Mouse (Mus musculus): Measurements from ENCODE around the gene Btbd8.
A peak's percentile ranks its signal among the peaks of the same experiment; 100 is the strongest.

Gene Btbd8

DNA sequence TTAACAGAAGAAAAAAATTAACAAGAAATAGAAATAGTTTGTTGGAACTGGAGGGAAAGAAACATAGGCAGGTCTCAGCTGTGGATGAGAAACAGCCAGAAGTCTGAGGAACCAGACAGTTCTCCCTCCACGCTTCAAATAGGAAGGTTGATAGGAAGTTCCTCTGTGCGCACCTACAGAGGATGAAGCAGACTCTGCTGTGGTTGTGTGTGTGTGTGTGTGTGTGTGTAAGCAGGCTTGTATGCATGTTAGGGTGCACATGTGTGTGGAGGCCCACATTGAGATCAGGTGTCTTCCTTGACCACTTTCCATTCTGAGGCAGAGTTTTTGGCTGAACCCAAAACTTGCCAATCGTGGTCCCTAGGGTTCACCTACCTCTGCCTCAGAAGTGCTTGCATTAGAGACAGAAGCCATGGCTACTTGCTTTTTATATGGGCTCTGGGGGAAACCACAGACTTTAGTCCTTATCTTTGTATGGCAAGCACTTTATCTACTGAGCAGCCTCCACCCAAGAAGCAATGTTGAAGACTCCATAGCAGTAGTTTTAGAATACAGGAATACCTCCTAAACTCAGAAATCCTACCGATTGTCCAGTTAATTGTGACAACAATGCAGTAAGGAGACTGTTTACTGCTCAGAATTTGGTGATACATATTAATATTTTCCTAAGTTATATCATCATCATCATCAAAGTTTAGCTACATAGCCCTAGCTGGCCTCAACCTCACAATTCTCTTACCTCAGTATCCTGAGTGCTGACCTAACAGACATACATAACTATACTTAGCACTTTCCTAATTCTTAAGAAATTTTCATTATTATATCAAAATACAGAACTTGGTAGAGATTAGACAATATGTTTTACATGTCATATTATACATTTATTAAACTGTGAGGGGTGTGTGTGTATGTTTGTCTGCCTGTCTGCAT, 24.6 kb downstream of the Btbd8 start:
- no peak for DNase-seq

DNA sequence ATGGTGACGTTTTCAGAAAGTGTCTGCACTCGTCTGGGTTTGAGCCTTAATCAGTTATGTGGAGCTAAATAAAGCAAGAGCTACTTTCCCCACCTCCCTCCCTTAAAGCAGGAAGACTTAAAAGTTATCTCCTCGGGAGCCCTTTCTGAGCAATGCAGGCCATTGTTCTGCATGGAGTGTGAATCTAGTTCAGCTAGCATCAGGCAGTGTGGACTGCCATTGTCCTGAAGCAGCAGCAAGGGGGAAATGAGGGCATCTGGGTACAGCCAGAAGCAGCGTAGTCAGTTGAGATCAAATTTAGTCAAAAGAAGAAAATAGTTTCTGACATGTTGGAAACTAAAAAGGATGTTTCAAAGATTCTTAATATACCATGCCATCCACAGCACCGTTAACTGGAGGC, 28.7 kb downstream of the Btbd8 start:
- no peak for DNase-seq

DNA sequence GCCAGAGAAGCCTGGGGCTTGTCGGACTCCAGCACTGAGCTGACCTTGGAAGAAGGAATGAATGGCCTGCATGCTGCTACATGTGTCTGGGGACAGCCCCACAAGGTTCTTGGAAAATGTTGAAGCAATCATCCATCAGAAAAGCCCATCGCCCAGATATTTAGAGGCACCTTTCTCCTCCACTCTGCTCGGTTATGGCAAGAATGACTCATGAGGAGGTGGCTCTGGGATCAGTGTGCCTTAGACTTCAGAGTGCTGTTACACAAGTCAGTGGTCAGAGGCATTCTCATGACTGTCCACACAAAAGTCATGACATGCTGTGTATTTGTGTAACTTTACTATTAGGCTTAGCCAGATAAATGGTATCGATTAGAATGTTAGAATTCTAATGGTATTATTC, 29.3 kb downstream of the Btbd8 start:
- no peak for DNase-seq

DNA sequence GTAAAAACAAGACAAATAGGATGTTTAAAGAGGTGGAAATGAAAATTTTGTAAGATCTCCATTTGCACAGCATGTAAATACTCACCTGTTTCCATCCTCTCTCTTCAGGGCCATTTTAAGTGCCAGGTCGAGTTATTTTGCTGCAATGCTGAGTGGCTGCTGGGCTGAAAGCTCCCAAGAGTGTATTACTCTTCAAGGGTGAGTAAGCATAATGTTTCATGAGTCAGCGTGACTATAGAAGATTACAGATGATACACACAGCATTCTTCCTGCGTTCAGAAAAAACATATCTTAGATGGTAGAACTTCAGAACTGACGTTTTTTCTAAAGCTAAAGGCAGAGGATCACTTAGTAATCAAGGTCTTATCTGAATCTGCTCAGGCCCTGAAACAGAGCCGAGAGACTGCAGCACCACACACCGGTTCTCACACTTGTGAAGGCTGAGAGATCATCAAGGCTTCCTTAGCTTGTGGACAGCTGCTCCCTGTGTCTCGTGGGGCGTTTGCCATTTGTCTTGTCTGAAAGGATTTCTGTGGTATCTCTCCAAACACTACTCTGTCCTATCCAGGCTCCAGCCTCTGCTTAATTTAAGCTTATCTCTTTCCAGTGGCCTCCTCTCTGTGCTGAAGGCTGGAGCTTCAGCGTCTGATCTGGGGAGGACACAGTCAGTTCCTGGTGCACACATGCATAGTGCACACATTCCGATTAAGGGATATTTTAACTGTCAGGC, 33.0 kb downstream of the Btbd8 start:
- DNase-seq: no peak

DNA sequence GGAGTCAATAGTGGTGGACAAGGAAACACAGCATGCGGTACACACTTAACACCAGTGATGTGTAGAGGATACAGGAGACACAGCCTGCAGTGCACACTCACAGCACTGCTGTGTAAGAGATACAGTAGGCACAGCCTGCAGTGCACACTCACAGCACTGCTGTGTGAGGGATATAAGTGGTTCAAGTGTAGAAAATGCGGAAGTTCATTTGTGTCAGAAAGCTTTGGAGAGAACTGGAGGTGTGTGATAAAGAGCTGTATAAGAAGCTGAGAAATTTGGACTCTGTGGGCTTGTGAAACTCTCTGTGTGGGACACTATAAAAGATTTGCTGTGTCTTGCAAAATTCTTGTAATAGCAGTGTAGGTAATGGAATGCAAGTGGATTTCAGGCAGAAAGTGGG, 42.4 kb downstream of the Btbd8 start:
- no peak for DNase-seq

DNA sequence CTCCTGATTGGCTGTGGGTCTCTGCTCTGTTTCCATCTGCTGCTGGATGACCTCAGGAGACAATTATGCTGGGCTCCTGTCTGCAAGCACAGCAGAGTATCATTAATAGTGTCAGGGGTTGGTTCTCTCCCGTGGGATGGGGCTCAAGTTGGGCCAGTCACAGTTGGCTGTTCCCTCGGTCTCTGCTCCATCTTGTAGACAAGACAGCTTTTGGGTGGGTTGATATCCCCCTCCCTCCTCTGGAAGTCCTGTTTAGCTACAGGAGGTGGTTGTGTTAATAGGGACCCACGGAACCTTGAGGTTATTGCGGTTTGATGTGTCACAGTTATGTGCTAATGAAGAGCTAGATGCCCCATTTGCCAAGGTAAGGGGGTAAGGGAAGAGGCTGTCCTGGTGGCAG, 51.2 kb downstream of the Btbd8 start:
- no peak for DNase-seq

DNA sequence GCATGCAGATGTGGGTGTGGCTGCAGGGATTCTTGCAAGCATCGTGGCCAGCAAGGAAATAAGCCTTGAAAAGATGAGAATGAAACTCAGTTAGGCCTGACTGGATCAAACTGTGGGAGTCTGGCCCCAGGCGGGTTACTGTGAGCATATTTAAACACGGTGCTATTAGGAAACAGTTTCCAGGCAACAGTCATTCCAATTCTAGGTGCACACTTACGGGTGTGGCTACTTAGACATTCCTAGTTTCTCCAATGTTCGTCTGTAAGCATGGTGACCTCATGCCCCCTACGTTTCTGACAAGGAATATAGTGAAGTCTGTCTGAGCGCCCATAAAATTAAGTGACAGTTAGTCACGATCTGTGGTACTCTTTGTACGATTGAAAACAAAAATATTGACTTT, 53.2 kb downstream of the Btbd8 start:
- DNase-seq: no peak

DNA sequence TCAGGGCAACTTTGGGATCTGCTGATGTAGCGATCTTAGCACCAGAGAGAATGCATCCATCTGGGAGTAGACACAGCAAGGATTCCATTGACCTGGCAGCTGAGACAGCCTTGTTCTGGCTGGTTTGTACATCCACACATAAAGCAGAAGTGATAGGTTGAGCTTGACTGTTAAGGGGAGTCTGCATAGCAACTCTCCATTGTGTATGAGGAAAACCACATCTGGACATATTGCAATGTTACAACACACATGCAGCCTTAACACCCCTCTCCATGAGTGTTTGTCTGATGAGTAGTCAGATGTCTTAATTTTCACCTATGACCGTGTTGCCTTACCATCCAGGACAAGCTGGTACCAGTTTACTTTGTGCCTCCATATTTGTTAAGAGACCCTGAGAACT, 54.7 kb downstream of the Btbd8 start:
- DNase-seq: no peak

DNA sequence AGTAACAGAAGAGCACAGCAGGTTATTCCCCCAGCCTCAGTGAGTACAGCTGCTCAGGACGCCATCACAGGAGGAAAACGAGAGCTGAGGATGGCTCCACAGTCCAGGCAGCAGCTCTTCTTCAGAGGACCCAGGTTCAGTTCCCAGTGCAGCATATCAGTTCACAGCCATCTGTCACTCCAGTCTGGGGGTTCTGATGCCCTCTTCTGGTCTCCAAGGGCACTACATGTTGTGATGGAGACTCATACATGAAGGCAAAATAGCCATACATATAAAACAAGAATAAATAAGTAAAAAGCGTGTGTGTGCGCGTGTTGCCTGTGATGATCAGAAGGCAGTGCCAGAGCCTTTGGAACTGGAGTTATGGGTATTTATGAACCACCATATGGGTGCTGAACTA, 57.0 kb downstream of the Btbd8 start:
- peak in 1 of 2 experiments; percentile 24 for DNase-seq

DNA sequence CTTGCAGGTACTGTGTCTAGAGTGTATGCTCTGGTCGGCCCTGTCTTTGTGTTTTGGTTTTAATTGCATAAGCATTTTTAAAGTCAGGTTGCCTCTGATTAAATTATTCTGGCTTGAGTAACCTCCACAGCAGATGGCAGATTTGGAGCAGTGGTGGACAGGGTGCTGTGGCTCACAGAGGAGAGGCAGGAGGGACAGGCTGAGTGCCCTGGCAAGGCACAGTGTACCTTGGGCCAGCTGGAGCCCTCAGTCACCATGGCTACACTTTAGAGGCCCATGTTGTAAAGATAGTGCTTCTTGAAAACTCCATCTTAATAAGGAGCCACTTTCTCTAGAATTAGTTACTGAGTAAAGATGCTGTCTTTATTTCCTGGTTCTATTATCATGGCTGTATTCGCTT, 58.2 kb downstream of the Btbd8 start:
- peak; percentile 79 to 85 for DNase-seq

DNA sequence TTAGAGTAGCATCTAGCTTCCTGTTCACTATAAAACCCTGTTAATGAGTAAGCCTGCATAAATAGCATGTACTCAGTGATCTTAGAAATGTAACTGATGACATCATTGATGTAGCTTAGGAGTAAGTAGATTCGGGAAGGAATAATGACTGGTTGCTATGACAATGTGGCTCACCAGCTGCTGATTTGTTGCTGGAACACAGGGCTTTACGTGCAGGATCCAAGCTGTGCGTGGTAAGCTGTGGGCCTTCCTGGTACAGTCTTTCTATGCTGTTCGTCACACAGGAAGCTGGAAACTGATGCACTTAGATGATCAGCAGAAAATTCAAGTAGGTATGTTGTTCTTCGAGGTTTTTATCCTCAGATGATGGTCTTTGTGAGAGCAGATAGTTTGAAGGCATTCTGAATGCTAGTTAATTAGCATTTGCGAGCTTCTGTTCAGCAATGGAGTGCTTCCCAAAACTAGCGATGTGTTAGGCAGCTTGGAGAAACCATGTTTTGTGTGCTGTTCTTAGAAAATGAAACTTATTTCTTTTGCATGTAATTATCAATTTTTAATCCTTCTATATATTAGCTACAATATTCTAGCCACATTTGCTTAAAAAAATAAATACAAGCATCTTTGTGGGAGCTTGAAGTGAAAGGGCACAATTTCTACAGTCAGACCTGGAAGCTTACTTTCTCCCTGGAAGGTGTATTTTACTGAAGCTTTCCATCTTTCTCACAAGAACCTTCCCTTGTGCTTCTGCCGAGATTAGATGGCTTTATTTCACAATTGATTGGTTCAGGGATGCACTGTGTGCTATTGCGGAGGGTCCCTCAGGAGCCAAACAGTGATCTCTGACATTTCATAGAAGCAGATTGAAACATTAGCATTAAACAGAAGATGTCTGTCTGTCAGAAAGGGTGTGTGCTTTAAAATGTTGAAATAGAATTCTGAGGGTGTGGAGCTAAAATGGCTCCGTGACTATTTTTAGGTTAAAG, 60.0 kb downstream of the Btbd8 start:
- DNase-seq: peak; percentile 72

DNA sequence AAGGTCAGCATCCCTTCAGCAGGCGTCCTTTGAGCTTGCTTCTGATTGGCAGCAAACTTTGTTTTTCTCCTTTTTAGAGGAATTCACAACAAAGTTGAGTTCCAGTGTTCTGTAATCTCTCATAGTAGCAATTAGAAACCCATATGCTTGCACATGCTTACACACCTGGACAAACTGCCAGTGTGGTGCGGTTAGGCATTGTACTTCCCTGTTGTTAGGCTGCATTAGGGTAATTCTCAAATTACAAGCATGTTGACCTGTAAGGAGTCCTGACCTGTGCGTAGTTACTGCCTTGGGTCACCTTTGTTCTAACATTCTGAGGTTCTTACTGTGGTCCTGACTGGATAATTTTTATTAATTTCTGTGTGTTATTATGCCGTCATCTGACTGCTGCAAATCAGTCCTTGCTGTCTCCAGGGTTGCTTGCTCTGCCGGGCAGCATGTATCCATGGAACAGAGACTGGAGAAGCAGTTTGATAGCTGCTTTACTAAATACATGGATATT, 61.1 kb downstream of the Btbd8 start:
- DNase-seq: peak in 1 of 2 experiments; percentile 29

DNA sequence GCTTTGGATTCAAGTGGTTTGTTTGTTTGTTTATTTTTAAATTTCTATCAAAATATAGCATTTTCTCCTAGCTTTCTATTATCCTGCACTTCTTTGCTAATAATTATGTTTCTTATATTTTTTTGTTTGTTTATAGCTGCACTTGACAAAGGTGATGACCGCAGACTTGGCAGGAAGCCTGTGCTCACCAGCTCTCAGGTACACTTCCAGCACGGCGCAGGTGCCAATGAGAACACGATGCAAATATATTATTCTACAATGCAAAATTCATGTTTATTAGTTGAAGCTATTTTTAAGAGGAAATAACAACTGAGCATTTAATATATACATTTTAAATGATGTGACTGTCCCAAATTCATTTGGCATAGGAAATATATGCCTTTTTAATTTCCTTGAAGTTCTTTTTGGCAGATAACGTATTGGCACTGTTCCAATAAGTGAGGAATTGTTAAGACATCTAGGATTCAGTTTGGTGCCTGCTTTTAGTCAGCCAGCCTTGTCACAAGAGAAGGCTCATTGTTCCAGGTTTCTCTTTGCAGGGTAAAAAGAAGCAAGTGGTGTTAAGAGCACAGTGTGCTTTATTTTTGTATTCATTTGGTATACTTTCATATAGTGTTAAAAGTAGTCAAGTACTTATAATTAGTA, 62.2 kb downstream of the Btbd8 start:
- DNase-seq: peak; percentile 80 to 82

DNA sequence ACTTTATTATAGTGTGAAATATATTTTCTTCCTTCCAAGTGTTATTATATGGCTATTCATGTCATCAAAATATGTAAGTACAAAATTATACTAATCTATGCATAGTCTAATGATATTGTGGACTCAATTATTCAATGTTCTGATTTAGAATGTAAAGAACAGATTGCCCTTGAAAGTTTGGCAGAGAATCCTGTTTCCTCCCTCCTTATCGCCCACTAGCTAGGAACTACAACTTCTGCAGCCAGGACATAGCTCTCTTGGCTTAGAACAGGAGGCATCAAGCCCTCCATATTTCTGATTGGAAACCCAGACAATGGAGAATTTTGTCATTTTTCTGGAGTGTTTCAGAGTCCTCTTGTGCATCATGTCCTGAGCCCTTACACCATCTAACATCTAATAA, 62.9 kb downstream of the Btbd8 start:
- no peak for DNase-seq

DNA sequence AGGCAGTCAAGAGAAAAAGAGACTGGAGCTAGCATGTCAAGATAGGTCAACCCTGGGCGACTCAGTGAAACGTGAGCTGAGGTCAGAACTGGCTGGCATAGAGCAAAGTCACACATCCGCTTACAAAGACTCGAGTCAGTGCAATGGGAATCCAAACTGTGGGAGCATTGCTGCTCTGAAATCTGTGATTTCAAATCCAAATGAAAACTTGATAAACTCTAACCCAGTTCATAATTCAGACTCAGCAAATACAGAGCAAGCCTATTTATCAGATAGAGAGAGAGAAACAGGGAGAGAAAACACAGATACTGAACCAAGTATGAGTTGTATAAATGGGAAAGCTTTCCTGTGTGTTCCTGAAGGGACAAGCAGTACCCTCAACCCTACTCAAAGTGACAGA, 69.5 kb downstream of the Btbd8 start, which contains the start of gene Gm42669:
TSS of gene Gm42669 (plus strand) at position 301 of the 400 bp plus-strand sequence.
- no peak for DNase-seq

DNA sequence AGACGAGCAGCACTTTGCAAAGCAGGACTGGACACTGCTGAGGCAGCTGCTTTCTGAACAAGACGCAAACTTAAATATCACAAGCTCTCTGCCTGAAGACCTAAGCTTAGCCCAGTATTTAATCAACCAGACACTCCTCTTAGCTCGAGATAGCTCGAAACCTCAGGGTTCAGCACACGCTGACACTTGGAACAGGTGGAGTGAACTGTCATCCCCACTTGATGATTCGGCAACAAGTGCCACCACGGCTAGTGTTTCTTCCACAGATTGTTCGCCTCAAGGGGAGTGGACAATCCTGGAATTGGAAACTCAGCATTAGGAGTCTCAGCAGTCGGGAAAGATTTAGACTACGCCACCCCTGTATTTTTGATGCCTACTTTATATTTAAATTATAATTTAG, 72.7 kb downstream of the Btbd8 start:
- no peak for DNase-seq

DNA sequence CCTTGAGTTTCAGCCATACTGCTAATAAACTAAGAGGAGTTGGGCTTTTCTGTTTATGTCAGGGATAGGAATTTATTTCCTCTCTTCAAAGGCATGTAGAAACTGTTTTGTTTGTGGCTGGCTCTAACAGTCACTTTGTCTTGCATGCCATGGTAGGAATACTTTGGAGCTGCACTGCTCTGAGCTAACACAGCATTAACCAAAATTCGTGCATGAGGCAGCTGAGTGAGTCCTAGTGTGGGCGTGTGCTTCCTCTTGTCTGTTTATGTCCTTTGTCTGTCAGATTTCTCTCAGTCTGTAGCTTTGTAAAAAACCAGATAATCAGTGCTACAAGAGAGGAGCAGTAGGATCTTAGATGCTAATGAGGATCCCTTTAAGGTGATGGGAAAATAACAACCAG, 73.5 kb downstream of the Btbd8 start:
- no peak for DNase-seq

DNA sequence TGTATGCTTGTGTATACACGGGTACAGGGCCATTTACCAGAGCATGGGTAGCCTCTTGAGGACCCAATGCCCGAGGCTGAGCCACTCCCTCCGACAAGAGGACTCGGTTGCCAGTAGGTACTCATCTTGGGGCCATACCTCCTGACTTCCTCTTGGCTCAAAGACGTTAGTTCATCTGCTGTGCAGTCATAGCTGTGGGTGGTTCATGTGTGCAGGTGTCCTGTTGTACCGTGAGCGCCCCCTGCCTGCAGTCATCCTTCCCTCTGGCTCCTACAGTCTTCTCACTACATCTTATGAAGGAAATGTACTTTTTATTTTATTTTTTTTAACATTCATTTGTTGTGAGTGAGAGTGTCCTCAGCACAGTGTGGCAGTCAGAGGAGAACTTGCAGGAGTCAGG, 75.8 kb downstream of the Btbd8 start:
- DNase-seq: peak; percentile 75 to 77

DNA sequence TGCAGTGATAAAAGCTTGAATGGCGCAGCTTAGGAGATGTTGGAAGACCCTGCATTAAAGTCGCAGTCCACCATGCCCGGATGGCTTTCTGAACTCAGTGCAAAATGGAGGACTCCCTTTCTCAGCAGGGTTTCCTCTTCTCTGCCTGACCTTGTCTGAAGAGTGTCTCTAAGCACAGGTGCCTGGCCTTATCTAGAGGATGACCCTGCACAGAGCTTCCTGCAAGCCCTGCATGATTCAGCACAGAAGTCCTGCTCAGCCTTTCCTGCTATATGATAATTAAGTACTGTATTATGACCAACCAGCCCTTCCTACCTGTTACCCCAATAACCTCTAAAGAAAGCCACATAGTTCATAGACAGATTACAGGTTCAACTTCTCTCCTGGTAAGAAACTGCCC, 77.7 kb downstream of the Btbd8 start:
- DNase-seq: no peak

DNA sequence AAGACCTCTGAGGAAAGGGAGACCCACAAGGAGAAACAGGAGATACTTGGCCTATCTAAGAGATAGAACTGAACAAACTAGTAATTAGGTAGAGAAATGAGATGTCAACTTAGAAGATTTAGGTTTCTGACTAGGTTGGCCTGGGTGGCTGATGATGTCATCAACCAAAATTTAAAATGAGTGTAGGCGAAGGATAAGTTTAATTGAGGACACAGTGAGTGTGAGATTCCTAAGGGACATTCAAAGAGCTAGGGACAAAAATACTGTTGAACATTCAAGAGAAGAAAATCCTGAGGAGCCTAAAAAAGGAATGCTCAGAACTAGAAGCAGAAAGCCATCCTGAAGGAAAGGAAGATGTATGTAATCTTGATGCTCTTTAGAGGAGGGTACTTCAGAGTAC, 78.3 kb downstream of the Btbd8 start:
- no peak for DNase-seq

DNA sequence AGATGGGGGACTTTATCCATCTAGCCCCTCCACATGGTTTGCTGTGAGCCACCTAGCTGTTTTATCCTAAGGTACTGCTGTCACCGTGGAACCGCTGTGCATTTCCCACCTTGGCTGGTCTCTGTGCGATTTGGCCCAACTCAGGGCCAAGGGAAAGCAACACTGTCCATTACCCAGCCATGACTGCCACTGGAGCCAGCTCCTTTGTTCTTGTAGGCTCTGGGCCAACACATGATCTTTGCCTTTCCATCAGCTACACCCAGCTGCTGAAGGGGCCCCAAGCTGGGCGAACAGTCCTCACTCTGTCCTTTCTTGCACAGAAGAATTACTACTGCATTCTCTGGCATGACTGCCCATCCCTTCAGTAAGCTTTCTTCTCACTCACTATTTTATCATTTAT, 80.8 kb downstream of the Btbd8 start:
- no peak for DNase-seq

DNA sequence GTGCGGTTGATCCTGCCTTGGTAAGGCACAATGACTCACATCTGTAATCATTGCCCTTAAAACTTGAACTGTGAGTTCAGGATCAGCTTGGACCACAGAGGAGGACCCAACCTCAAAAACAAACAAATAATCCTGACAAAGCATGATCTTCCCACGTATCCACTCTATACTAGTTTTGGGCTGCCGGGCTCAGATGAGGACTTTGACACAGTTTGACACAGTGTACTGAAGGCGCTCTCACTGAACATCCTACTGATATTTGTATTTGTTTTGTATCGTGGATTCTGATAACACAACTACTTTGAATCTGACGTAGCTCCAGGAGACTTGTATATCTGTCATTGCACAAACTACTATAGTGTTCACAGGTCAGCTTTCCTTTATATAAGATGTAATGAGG, 83.6 kb downstream of the Btbd8 start:
- no peak for DNase-seq
